Mouse (Mus musculus): ENCODE results near the gene Hrh2. TPM values are rescaled to one million over a fixed set of nuclear protein-coding genes. Genes with fewer than 3 reads are reported as not detected.

Gene Hrh2
- polyA plus RNA-seq, 1 experiment from 2014 or later: 0.28 TPM

DNA sequence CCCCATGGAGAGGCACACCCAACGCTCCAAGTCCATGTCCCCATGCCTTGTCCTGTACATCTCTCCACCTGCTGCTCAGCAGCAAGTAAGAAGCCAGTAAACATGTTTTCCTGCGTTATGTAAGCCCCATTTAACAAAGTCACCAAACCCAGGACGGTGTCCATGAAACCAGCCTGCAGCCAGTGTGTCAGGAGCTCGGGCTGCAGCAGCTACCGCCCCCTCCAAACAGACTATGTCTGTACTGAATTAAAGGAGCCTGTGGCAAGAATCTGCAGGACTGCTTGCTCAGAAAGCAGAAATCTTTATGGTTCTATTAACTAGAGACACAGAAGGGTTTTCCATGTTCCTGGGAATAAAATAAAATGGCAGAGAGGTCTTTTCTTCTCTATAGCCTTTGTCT is 53.3 kb downstream of the Hrh2 start:
- no peak for ATAC-seq (ENCODE audit: insufficient read depth, low FRiP score)
- Histone ChIP-seq H3K4me1 (ENCODE audit: control insufficient read depth, insufficient read depth, low read length) (peaks cover 5% of the 10 kb centered on the region; the same call in 1 of the 2 replicates), H3K4me2 (ENCODE audit: low read depth, low read length) (no peak overlapping the region), H3K9me3 (replicated peaks; ENCODE audit: control insufficient read depth, low read length) (no peaks in the 10 kb centered on the region), H3K36me3 (ENCODE audit: control insufficient read depth, insufficient read depth, low read length) (no peaks in the 10 kb centered on the region), H3K27me3 (ENCODE audit: control insufficient read depth, insufficient read depth, low read length) (no peaks in the 10 kb centered on the region), H3K4me3 (replicated peaks; ENCODE audit: low read length) (no peak overlapping the region), H3K9ac (ENCODE audit: low read length) (no peak overlapping the region), H3K27ac (ENCODE audit: low read length) (no peak overlapping the region)
- 60% methylated on average over 5 of the region's 5 CpGs for WGBS

DNA sequence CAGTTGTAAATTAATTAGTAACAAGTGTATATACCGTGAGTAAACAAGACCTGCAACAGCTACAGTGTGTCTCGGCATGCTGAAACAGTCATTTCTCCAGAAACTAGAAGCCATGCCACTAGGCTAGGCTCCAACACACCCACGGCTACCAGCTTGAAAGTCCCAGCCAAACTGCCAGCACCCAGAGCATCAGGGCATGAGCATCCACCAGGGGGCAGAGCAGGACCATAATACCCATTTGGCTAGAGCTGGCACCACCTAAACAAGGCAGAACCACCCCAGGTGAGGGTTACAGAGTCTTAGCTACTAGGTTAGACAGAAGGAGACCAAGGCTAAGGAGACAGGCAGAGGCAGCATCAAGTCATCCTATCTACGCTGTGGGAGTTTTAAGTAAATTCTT is 55.6 kb downstream of the Hrh2 start:
- Histone ChIP-seq H3K36me3 (ENCODE audit: control insufficient read depth, insufficient read depth, low read length) (no peaks in the 10 kb centered on the region), H3K4me1 (ENCODE audit: control insufficient read depth, insufficient read depth, low read length) (peaks cover 5% of the 10 kb centered on the region; the same call in 1 of the 2 replicates), H3K9ac (ENCODE audit: low read length) (no peak overlapping the region), H3K4me2 (ENCODE audit: low read depth, low read length) (no peak overlapping the region), H3K27ac (ENCODE audit: low read length) (no peak overlapping the region), H3K9me3 (replicated peaks; ENCODE audit: control insufficient read depth, low read length) (no peaks in the 10 kb centered on the region), H3K4me3 (replicated peaks; ENCODE audit: low read length) (no peak overlapping the region), H3K27me3 (ENCODE audit: control insufficient read depth, insufficient read depth, low read length) (no peaks in the 10 kb centered on the region)
- WGBS: 25% methylated on average over 4 of the region's 4 CpGs
- no peak for ATAC-seq (ENCODE audit: insufficient read depth, low FRiP score)

DNA sequence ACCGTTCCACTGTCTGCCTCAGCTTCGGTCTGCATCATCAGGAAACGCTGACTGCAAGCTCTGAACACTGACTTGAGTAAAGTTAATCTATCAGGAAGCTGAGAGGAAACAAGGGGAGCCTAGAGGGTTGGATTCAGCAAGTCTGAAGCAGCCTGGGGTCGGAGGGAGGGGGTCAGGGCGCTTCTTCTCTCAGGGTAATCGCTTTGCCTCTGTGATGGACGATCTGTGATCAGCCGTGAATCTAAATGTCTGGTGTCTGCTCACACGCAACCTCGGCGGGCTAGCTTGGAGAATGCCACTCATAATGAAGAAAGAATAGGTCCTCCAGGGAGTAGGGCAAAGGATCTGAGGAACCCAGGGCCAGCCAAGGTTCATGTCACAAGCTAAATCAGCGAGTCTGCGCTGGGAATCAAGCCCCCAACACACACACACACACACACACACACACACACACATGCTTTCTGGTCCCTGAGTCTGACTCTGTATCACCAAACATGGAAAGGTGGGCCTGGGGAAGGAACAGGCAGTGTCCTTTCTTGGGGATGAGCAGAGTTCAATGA is 56.6 kb downstream of the Hrh2 start:
- no peak overlapping the region for H3K9ac ChIP-seq (ENCODE audit: low read length)
- peak overlapping the region; percentile 25; the same call in 1 of the 2 replicates for H3K27ac ChIP-seq (ENCODE audit: low read length)
- H3K4me1 ChIP-seq (ENCODE audit: control insufficient read depth, insufficient read depth, low read length): peaks cover 5% of the 10 kb centered on the region; the same call in 1 of the 2 replicates
- no peaks in the 10 kb centered on the region for H3K9me3 ChIP-seq (replicated peaks; ENCODE audit: control insufficient read depth, low read length)
- no peaks in the 10 kb centered on the region for H3K27me3 ChIP-seq (ENCODE audit: control insufficient read depth, insufficient read depth, low read length)
- no peak overlapping the region for H3K4me3 ChIP-seq (replicated peaks; ENCODE audit: low read length)
- no peak overlapping the region for H3K4me2 ChIP-seq (ENCODE audit: low read depth, low read length)
- H3K36me3 ChIP-seq (ENCODE audit: control insufficient read depth, insufficient read depth, low read length): no peaks in the 10 kb centered on the region
- ATAC-seq (ENCODE audit: insufficient read depth, low FRiP score): peak; percentile 14; the same call in 1 of the 2 replicates
- 50% methylated on average over 13 of the region's 13 CpGs for WGBS

DNA sequence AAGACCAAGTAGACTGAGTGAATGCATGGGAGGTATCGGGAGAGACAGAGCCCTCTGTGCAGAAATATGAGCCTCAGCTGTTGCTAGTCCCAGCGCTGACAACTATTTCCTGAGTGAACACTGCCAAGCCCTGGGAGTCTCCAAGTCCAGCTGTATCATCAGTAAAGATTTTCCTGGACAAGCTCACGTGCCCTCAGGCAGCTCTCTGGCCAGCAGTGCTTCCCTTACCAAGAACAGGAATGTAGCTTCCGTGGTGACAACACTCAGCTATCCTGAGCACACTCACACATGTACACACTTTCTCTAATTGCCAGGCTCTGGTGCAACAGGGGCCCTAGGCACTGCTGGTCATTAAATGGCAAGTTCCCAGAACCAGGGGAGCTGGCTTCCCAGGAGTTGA is 57.1 kb downstream of the Hrh2 start:
- no peaks in the 10 kb centered on the region for H3K9me3 ChIP-seq (replicated peaks; ENCODE audit: control insufficient read depth, low read length)
- H3K36me3 ChIP-seq (ENCODE audit: control insufficient read depth, insufficient read depth, low read length): no peaks in the 10 kb centered on the region
- no peak overlapping the region for H3K9ac ChIP-seq (ENCODE audit: low read length)
- H3K27ac ChIP-seq (ENCODE audit: low read length): peak overlapping the region; percentile 60
- peaks cover 5% of the 10 kb centered on the region; the same call in 1 of the 2 replicates for H3K4me1 ChIP-seq (ENCODE audit: control insufficient read depth, insufficient read depth, low read length)
- WGBS: 25% methylated on average over 4 of the region's 4 CpGs
- ATAC-seq (ENCODE audit: insufficient read depth, low FRiP score): peak; percentile 71; the same call in 1 of the 2 replicates
- no peak overlapping the region for H3K4me3 ChIP-seq (replicated peaks; ENCODE audit: low read length)
- H3K27me3 ChIP-seq (ENCODE audit: control insufficient read depth, insufficient read depth, low read length): no peaks in the 10 kb centered on the region
- no peak overlapping the region for H3K4me2 ChIP-seq (ENCODE audit: low read depth, low read length)

DNA sequence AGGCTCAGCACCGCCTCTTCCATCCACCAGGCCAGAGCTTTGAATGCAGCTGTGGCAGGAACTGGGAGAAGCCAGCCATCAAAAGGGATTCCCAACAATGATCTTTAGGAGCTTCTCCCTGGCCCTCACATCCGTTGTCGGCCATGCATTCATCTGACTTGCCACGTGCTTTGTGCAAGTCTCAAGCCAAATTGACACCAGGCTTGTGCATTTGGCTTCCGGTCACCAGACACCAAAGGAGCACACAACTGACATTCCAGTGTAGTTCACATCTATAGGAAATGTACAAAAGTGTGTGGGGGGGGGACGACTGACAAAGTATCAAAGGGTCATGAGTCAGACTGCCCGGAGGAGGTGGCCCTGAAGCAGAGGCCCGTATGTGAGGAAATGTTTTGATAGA is 58.4 kb downstream of the Hrh2 start:
- ATAC-seq (ENCODE audit: insufficient read depth, low FRiP score): no peak
- WGBS: 58% methylated on average over 8 of the region's 8 CpGs
- no peak overlapping the region for H3K4me3 ChIP-seq (replicated peaks; ENCODE audit: low read length)
- H3K9ac ChIP-seq (ENCODE audit: low read length): no peak overlapping the region
- H3K27ac ChIP-seq (ENCODE audit: low read length): no peak overlapping the region
- no peak overlapping the region for H3K4me2 ChIP-seq (ENCODE audit: low read depth, low read length)
- H3K9me3 ChIP-seq (replicated peaks; ENCODE audit: control insufficient read depth, low read length): no peaks in the 10 kb centered on the region
- no peaks in the 10 kb centered on the region for H3K27me3 ChIP-seq (ENCODE audit: control insufficient read depth, insufficient read depth, low read length)
- peaks cover 5% of the 10 kb centered on the region; the same call in 1 of the 2 replicates for H3K4me1 ChIP-seq (ENCODE audit: control insufficient read depth, insufficient read depth, low read length)
- no peaks in the 10 kb centered on the region for H3K36me3 ChIP-seq (ENCODE audit: control insufficient read depth, insufficient read depth, low read length)

DNA sequence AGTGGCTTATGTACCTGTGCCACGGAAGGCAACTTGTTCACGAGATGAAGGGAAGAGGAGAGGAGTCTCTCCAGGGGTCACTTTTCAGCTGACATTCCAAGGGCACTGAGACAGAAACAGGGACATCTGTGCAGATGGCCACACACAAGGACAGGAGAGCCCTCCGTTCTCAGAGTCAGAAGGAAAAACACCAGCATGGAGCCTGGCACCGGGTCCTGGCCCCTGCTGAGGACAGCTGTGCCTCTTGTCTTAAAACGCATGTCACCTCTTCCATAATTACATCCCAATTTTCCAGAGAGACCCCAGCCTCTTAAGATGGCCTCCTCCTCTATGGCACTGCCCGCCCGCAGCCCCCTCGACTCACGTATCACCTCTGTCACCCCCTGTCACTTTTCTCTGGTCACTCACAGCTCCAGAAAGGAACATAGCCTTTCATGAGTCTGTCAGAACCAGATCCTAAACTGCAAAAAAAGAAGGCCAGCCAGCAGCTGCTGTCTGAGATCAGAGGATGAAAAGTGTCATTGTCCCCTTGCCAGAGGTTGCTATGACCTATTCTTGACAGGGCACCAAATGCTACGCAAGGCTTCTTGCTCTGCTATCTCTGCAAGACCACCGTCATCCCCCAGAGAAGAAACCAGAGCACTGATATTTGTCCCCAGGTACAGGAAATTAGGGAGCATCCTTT is 59.8 kb downstream of the Hrh2 start:
- Histone ChIP-seq H3K4me2 (ENCODE audit: low read depth, low read length) (no peak overlapping the region), H3K9me3 (replicated peaks; ENCODE audit: control insufficient read depth, low read length) (no peaks in the 10 kb centered on the region), H3K27me3 (ENCODE audit: control insufficient read depth, insufficient read depth, low read length) (no peaks in the 10 kb centered on the region), H3K36me3 (ENCODE audit: control insufficient read depth, insufficient read depth, low read length) (no peaks in the 10 kb centered on the region), H3K4me3 (replicated peaks; ENCODE audit: low read length) (no peak overlapping the region), H3K9ac (ENCODE audit: low read length) (no peak overlapping the region), H3K27ac (ENCODE audit: low read length) (no peak overlapping the region), H3K4me1 (ENCODE audit: control insufficient read depth, insufficient read depth, low read length) (peaks cover 5% of the 10 kb centered on the region; the same call in 1 of the 2 replicates)
- ATAC-seq (ENCODE audit: insufficient read depth, low FRiP score): no peak
- 78% methylated on average over 11 of the region's 11 CpGs for WGBS

DNA sequence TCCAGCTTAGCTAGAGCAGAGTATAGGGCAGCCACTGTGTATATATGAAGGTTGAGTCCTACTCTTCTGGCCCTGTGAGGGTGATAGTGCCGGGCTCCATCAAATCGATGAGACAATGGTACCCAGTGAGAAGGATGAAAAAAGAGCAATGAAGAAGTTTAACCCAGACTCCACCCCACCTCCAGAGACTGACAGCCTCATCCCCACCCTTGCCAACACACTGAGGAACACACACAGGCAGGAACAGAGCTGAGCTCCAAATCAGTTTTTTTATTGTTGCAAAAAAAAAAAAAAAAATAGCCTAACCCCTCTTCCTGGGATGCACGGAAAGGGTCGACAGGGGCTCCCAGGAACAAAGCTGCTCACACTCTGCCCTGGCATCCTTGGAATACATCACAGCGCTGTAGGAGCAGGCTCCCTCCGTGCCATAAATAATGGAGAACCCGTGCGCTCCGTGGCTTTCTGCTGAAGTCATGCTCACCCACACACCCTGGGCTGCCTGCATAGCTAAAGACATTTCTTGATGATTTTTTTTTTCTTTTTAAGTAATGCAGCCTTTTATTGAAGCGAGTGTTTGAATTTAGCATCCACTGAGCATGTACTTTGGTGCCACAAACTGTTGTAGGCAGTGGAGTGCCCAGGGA is 65.8 kb downstream of the Hrh2 start:
- no peak for ATAC-seq (ENCODE audit: insufficient read depth, low FRiP score)
- no peak overlapping the region for H3K9ac ChIP-seq (ENCODE audit: low read length)
- H3K36me3 ChIP-seq (ENCODE audit: control insufficient read depth, insufficient read depth, low read length): no peaks in the 10 kb centered on the region
- no peak overlapping the region for H3K27ac ChIP-seq (ENCODE audit: low read length)
- no peaks in the 10 kb centered on the region for H3K4me1 ChIP-seq (ENCODE audit: control insufficient read depth, insufficient read depth, low read length)
- H3K9me3 ChIP-seq (replicated peaks; ENCODE audit: control insufficient read depth, low read length): no peaks in the 10 kb centered on the region
- no peak overlapping the region for H3K4me2 ChIP-seq (ENCODE audit: low read depth, low read length)
- H3K4me3 ChIP-seq (replicated peaks; ENCODE audit: low read length): no peak overlapping the region
- 28% methylated on average over 10 of the region's 10 CpGs for WGBS
- H3K27me3 ChIP-seq (ENCODE audit: control insufficient read depth, insufficient read depth, low read length): no peaks in the 10 kb centered on the region

DNA sequence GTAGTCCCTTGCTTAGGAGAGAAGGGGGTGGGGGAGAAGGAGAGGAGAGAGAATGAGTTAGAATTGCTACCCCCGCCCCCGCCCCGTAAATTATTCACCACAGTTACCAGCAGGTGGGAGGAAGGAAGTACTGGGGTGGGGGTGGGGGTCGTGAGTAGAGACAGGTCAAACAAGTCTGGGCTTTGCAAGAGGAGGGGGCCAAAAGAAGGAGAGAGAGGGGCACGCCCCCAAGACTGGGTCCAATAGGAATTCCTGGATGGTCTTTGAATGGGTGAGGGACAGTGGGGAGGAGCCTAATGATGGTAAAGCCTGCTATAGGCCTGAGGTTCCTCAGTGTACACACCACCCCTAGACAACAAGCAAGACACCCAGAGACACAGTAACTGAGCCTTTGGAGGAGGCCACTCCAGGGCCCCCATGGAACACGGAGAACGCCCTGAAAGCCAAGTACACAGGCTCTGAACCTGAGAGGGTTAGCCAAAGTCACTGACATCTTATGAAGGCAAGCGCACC is 66.4 kb downstream of the Hrh2 start:
- no peak overlapping the region for H3K4me3 ChIP-seq (replicated peaks; ENCODE audit: low read length)
- H3K36me3 ChIP-seq (ENCODE audit: control insufficient read depth, insufficient read depth, low read length): no peaks in the 10 kb centered on the region
- H3K27ac ChIP-seq (ENCODE audit: low read length): no peak overlapping the region
- 33% methylated on average over 8 of the region's 8 CpGs for WGBS
- H3K4me1 ChIP-seq (ENCODE audit: control insufficient read depth, insufficient read depth, low read length): no peaks in the 10 kb centered on the region
- H3K4me2 ChIP-seq (ENCODE audit: low read depth, low read length): no peak overlapping the region
- H3K27me3 ChIP-seq (ENCODE audit: control insufficient read depth, insufficient read depth, low read length): no peaks in the 10 kb centered on the region
- ATAC-seq (ENCODE audit: insufficient read depth, low FRiP score): no peak
- no peaks in the 10 kb centered on the region for H3K9me3 ChIP-seq (replicated peaks; ENCODE audit: control insufficient read depth, low read length)
- H3K9ac ChIP-seq (ENCODE audit: low read length): no peak overlapping the region

DNA sequence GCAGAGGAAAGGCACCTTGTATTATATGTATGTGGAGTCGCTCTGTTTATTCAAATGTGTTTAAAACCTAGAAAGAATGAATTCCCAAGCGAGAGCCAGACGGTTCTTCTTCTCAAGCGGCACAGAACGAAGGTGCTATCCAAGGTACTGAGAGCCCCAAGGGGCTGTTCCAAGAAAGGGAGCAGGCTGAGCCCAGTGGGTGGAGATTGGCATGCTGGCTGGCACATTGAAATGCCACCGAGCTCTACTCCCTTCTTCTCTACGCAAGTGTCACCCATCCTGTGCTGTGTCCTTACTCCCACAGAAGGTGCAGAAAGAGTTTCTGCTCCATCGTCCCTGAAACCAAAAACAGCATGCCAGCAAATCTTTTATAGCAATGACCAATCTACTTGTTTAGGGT is 68.4 kb downstream of the Hrh2 start:
- whole genome bisulfite sequencing: 24% methylated on average over 8 of the region's 8 CpGs

More for the DNA sequence above, 68.4 kb downstream of the Hrh2 start:
- ATAC-seq (ENCODE audit: insufficient read depth, low FRiP score): no peak
- Histone ChIP-seq H3K4me1 (ENCODE audit: control insufficient read depth, insufficient read depth, low read length) (no peaks in the 10 kb centered on the region), H3K36me3 (ENCODE audit: control insufficient read depth, insufficient read depth, low read length) (no peaks in the 10 kb centered on the region), H3K27ac (ENCODE audit: low read length) (no peak overlapping the region), H3K9me3 (replicated peaks; ENCODE audit: control insufficient read depth, low read length) (no peaks in the 10 kb centered on the region), H3K9ac (ENCODE audit: low read length) (no peak overlapping the region), H3K4me2 (ENCODE audit: low read depth, low read length) (no peak overlapping the region), H3K27me3 (ENCODE audit: control insufficient read depth, insufficient read depth, low read length) (no peaks in the 10 kb centered on the region), H3K4me3 (replicated peaks; ENCODE audit: low read length) (no peak overlapping the region)

Data from stomach, embryonic 16.5 days (tissue).